Mouse (Mus musculus) embryo, embryonic 11.5 days (tissue): Measurements from ENCODE around the gene Ganc.

Experiments used
- DNase-seq: peaks from one replicate; pipeline ENCODE4 v3.0.0-alpha.2; 2012; ENCODE audit warnings: low read depth, low spot score

Ganc gene

GRCm38 (mm10) chr2:120403653-120403985, at the start of gene Ganc:
Gene Ganc (plus strand): TSS chr2:120403896.
- DNase-seq, result no peak

GRCm38 (mm10) chr2:120360425-120360824, 43.3 kb upstream of the Ganc start:
- no peak for DNase-seq

- no peak for DNase-seq
Measured at GRCm38 (mm10) chr2:120366501-120366900, 37.2 kb upstream of the Ganc start.

GRCm38 (mm10) chr2:120367416-120368207, 36.1 kb upstream of the Ganc start:
- DNase-seq, result no peak

- no peak for DNase-seq
Measured at GRCm38 (mm10) chr2:120373858-120374257, 29.8 kb upstream of the Ganc start.

GRCm38 (mm10) chr2:120386264-120386663, 17.4 kb upstream of the Ganc start:
- DNase-seq, result no peak

GRCm38 (mm10) chr2:120387291-120387690, 16.4 kb upstream of the Ganc start:
- DNase-seq, result no peak

- no peak for DNase-seq
Measured at GRCm38 (mm10) chr2:120389376-120389775, 14.3 kb upstream of the Ganc start.

GRCm38 (mm10) chr2:120390934-120391333, 12.8 kb upstream of the Ganc start:
- no peak for DNase-seq

GRCm38 (mm10) chr2:120392406-120392805, 11.3 kb upstream of the Ganc start:
- no peak for DNase-seq

GRCm38 (mm10) chr2:120397951-120398350, 5.7 kb upstream of the Ganc start:
- DNase-seq, result no peak

GRCm38 (mm10) chr2:120402813-120403212, 883 bp upstream of the Ganc start:
- DNase-seq, result no peak

GRCm38 (mm10) chr2:120403986-120404822, 508 bp downstream of the Ganc start, which contains the start of gene Tmem87a:
Gene Tmem87a (minus strand): TSS chr2:120404113.
- DNase-seq, result peak; percentile 94

GRCm38 (mm10) chr2:120404823-120405765, 1.4 kb downstream of the Ganc start:
- no peak for DNase-seq

- no peak for DNase-seq
Measured at GRCm38 (mm10) chr2:120411096-120411628, 7.5 kb downstream of the Ganc start.

- no peak for DNase-seq
Measured at GRCm38 (mm10) chr2:120414113-120414512, 10.4 kb downstream of the Ganc start.

- DNase-seq, result no peak
Measured at GRCm38 (mm10) chr2:120414738-120415414, 11.2 kb downstream of the Ganc start.

GRCm38 (mm10) chr2:120424386-120424785, 20.7 kb downstream of the Ganc start:
- DNase-seq, result no peak

GRCm38 (mm10) chr2:120444486-120444885, 40.8 kb downstream of the Ganc start:
- no peak for DNase-seq

- DNase-seq, result no peak
Measured at GRCm38 (mm10) chr2:120446373-120446772, 42.7 kb downstream of the Ganc start.

- DNase-seq, result no peak
Measured at GRCm38 (mm10) chr2:120447306-120447705, 43.6 kb downstream of the Ganc start.
